Mouse (Mus musculus) myocyte (in vitro differentiated cells): ENCODE measurements at regions not wholly inside any gene's neighbourhood (a gene's known extent, or its start where the extent isn't known, plus 50 kb on each side); places are given as distances from the start of the nearest gene placed in this dataset.

ENCODE experiments used
- E2F4 ChIP-seq: IDR thresholded peaks from one replicate; pipeline ENCODE4 v1.6.1; 2011; ENCODE audit warnings: mild to moderate bottlenecking, control low read depth, moderate library complexity; ENCODE audit not compliant: insufficient read depth
- MAX ChIP-seq: IDR thresholded peaks from one replicate; pipeline ENCODE4 v1.6.1; 2011; ENCODE audit warnings: low read depth, mild to moderate bottlenecking, control low read depth
- MYOG ChIP-seq, 3 experiments: IDR thresholded peaks; one replicate each; pipeline ENCODE4 v1.6.1; 2011; ENCODE audit warnings: control low read depth in 2 of 3, low read depth in 2 of 3, mild to moderate bottlenecking in 2 of 3; ENCODE audit not compliant: insufficient read length in 2 of 3, control insufficient read depth in 1 of 3, insufficient read depth in 1 of 3
- POLR2A ChIP-seq: IDR thresholded peaks from one replicate; pipeline ENCODE4 v1.6.1; 2011; ENCODE audit warnings: low read depth, mild to moderate bottlenecking, control low read depth, moderate library complexity; ENCODE audit not compliant: insufficient read length
- POLR2AphosphoS2 ChIP-seq: IDR thresholded peaks from one replicate; pipeline ENCODE4 v1.6.1; 2011; ENCODE audit warnings: low read depth, control low read depth; ENCODE audit not compliant: insufficient read length

DNA sequence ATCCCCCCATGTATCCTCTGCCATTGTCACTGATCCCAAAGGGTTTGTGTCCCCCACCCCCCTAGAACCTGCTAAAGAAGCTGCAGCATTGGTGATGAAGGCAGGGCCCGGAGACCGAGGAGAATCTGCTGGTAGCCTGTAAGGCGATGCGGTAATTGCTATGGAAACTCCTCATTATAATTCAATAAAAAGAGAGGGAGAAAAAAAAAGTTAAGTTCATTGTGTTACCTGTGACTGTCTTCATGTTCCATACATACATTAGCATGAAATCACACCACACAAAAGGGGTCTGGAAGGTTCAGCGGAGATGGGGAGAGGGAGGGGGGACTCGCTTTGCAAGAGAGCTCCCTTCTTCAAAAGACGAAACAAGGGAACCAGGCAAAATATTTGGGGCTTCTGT lies 123.5 kb downstream of the Gm26897 start:
- no peak for TF ChIP-seq POLR2A
- TF ChIP-seq MAX, result no peak
- no peak for TF ChIP-seq E2F4
- TF ChIP-seq POLR2AphosphoS2, result no peak
- no peak for TF ChIP-seq MYOG (IDR thresholded peaks at IDR 0.05; ENCODE audit: control insufficient read depth in 1 of 3, insufficient read depth in 1 of 3, insufficient read length in 2 of 3, low read depth in 2 of 3)
